Mouse (Mus musculus) spleen, postnatal 36 days (tissue): Measurements from ENCODE around the gene Nlrp9a.
"Not testable (repeated sequence)": the region's sequence is repeated elsewhere in the genome, so short reads cannot be mapped to it uniquely, and the experiment has no call there.

Experiments used
- DNase-seq, 2 experiments: peaks; one replicate each; pipeline ENCODE4 v3.0.0; 2022; ENCODE audit warnings: low spot score in 2 of 2, mixed read lengths in 1 of 2

The Nlrp9a gene

GRCm38 (mm10) chr7:26534723-26535122 lies at the start of gene Nlrp9a:
Gene Nlrp9a (plus strand): TSS chr7:26535023.
- DNase-seq = not testable (repeated sequence)

DNA sequence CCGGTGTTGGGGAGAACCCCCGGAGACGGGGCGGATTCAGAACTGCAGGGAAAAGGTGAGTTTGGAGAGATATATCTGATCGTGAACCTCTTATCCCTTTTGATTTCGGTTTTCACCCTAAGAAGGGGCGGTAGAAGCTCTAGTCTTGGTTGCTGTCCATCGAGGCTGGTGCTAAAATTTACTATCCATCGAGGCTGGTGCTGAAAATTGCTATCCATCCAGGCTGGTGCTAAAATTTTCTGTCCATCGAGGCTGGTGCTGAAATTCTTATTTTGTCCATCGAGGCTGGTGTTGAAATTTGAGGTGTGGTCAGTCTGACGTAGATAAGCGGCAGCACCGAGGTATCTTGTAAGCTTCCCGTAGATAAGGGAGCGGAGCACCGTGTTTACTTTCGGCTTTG lies 45.3 kb upstream of the Nlrp9a start:
- not testable (repeated sequence) for DNase-seq

GRCm38 (mm10) chr7:26589077-26589476 lies 54.3 kb downstream of the Nlrp9a start:
- no peak for DNase-seq

DNA sequence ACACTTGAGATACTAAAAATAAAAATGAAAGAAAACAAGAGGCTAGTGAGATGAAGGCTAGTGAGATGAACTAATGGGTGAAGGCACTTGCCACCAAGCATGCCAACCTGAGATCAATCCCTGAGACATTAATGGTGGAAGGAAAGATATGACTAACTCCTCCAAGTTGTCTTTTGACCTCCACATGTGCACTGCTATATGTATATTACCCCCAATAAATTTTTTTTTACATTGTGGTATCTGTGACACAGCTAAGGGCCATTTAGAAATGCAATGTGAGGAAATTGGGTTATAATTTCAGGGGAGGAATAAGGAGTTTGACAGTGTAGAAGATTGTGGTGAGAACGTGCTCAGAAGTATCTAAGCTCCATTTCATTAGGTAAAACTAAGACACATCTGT lies 55.0 kb downstream of the Nlrp9a start:
- no peak for DNase-seq

DNA sequence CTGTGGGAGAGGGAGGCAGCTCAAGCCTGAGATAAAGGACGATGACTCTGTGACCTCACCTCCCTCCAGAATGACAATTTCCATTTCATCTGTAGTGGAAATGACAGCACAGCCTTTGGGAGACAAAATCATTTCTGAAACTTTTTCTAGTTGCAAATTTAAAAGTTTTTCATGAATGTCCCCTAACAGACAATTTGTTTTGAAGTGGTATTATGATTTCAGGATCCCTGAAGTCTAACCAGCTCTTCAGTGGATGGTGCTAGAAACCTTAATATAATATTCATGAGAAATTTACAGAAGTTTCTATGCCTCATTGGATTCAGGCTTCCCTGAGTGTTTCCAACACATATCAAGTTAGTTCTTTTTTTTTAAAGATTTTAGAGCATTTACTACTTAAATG lies 83.5 kb downstream of the Nlrp9a start, which contains the start of gene Vmn1r185:
Gene Vmn1r185, minus strand, starts transcription at position 101 of the 400 bp plus-strand sequence.
- DNase-seq = not testable (repeated sequence)
